Mouse (Mus musculus) G1E (cell line): ENCODE measurements around the gene Snx29.

Experiments used
- CTCF ChIP-seq: IDR thresholded peaks from 2 replicates; pipeline ENCODE4 v1.5.1; 2012; ENCODE audit warnings: low read depth, low read length, inconsistent platforms, mixed read lengths
- GATA1 ChIP-seq: IDR thresholded peaks from 2 replicates; pipeline ENCODE4 v1.6.1; 2012; ENCODE audit warnings: borderline replicate concordance, low read length, inconsistent platforms, mixed read lengths
- GATA2 ChIP-seq: IDR thresholded peaks from 2 replicates; pipeline ENCODE4 v1.6.1; 2012; ENCODE audit warnings: low read depth, low read length, inconsistent platforms, borderline replicate concordance
- TAL1 ChIP-seq: conservative IDR thresholded peaks from 2 replicates; pipeline ENCODE4 v1.6.1; 2012; ENCODE audit warnings: low read depth, low read length, inconsistent platforms, mixed read lengths

GRCm38 (mm10) chr16:11670251-11670970 lies 347.7 kb downstream of the Snx29 start:
- peak; percentile 41; the same call in 1 of the 2 replicates for TF ChIP-seq CTCF
- TF ChIP-seq TAL1 = no peak
- TF ChIP-seq GATA2 = no peak
- no peak for TF ChIP-seq GATA1
